In genomic region chr5:121843138-121843905, GRCm38 (mm10) we compare ENCODE assay signal across 8 mouse cellular contexts. TPM values are rescaled to one million over a fixed set of nuclear protein-coding genes. Genes with fewer than 3 reads are reported as not detected.
A peak's percentile ranks its signal among the peaks of the same experiment; 100 is the strongest.
DNase-seq lines count a peak whose midpoint lies in the region; ATAC-seq and TF ChIP-seq lines count a peak whose summit lies in the region.

No protein-coding gene starts in this region.

- H3K27me3 ChIP-seq in lung, embryonic 14.5 days (ENCODE audit: insufficient read depth, low read length): peaks cover 14% of the 10 kb centered on the region; the same call in 1 of the 2 replicates
- H3K27me3 ChIP-seq in hindbrain, embryonic 16.5 days (replicated peaks; ENCODE audit: control insufficient read depth, insufficient read depth, low read length): peaks cover 19% of the 10 kb centered on the region
- H3K27me3 ChIP-seq in midbrain, embryonic 13.5 days: peaks cover 64% of the 10 kb centered on the region

- H3K4me3 ChIP-seq in lung, embryonic 14.5 days (ENCODE audit: low read depth, low read length): peak overlapping the region; percentile 51
- H3K4me3 ChIP-seq in hindbrain, embryonic 16.5 days (ENCODE audit: low read length): peak overlapping the region; percentile 54
- H3K4me3 ChIP-seq in midbrain, embryonic 13.5 days (replicated peaks): peak overlapping the region; percentile 49

- no peaks in the 10 kb centered on the region for H3K9me3 ChIP-seq in lung, embryonic 14.5 days (ENCODE audit: low read depth, low read length)
- H3K9me3 ChIP-seq in hindbrain, embryonic 16.5 days (ENCODE audit: control insufficient read depth, low read length): no peaks in the 10 kb centered on the region
- no peaks in the 10 kb centered on the region for H3K9me3 ChIP-seq in midbrain, embryonic 13.5 days

- no peak overlapping the region for H3K9ac ChIP-seq in lung, embryonic 14.5 days
- H3K9ac ChIP-seq in hindbrain, embryonic 16.5 days (ENCODE audit: low read depth, low read length): no peak overlapping the region
- peak overlapping the region; percentile 64; the same call in 1 of the 2 replicates for H3K9ac ChIP-seq in midbrain, embryonic 13.5 days (replicated peaks)

- peak; percentile 51 for DNase-seq in lung, embryonic 14.5 days
- no peak for DNase-seq in lung, postnatal 14 days
- DNase-seq in Muller cell, postnatal 12 days (ENCODE audit: inconsistent ontology term): no peak
- DNase-seq in left cerebral cortex, postnatal 14 days (ENCODE audit: low spot score in 2 of 2): no peak
- no peak for DNase-seq in cerebellum, postnatal 25 days

- ATAC-seq in lung, embryonic 14.5 days (ENCODE audit: insufficient read depth): no peak
- peak; percentile 7; the same call in 1 of the 2 replicates for ATAC-seq in common myeloid progenitor, adult 5-6 weeks (replicated peaks; ENCODE audit: low read depth, poor library complexity, severe bottlenecking)
- no peak for ATAC-seq in hindbrain, embryonic 16.5 days
- ATAC-seq in midbrain, embryonic 13.5 days: no peak

- WGBS in lung, embryonic 14.5 days: 12% methylated on average over 17 of the region's 17 CpGs
- WGBS in hindbrain, embryonic 16.5 days: 21% methylated on average over 17 of the region's 17 CpGs
- 15% methylated on average over 17 of the region's 17 CpGs for WGBS in midbrain, embryonic 13.5 days

- no peak for TF ChIP-seq CTCF in lung, embryonic 14.5 days (IDR thresholded peaks at IDR 0.05; ENCODE audit: low read depth)

- peak overlapping the region; percentile 92 for H3K4me2 ChIP-seq in lung, embryonic 14.5 days
- peak overlapping the region; percentile 86 for H3K4me2 ChIP-seq in hindbrain, embryonic 16.5 days (ENCODE audit: low read length)
- peak overlapping the region; percentile 65 for H3K4me2 ChIP-seq in midbrain, embryonic 13.5 days (replicated peaks)

- no peak overlapping the region for H3K27ac ChIP-seq in lung, embryonic 14.5 days (ENCODE audit: low read depth)
- H3K27ac ChIP-seq in hindbrain, embryonic 16.5 days (ENCODE audit: low read depth, low read length): no peak overlapping the region
- H3K27ac ChIP-seq in midbrain, embryonic 13.5 days: no peak overlapping the region

- no peaks in the 10 kb centered on the region for H3K36me3 ChIP-seq in lung, embryonic 14.5 days (ENCODE audit: insufficient read depth)
- no peaks in the 10 kb centered on the region for H3K36me3 ChIP-seq in hindbrain, embryonic 16.5 days (ENCODE audit: control insufficient read depth, insufficient read depth, low read length)
- H3K36me3 ChIP-seq in midbrain, embryonic 13.5 days: no peaks in the 10 kb centered on the region

- H3K4me1 ChIP-seq in lung, embryonic 14.5 days (ENCODE audit: insufficient read depth): peaks cover 7% of the 10 kb centered on the region
- peaks cover 15% of the 10 kb centered on the region for H3K4me1 ChIP-seq in hindbrain, embryonic 16.5 days (ENCODE audit: control insufficient read depth, insufficient read depth, low read depth, low read length)
- H3K4me1 ChIP-seq in midbrain, embryonic 13.5 days (replicated peaks): peaks cover 20% of the 10 kb centered on the region

- intact Hi-C loops in left cerebral cortex, postnatal 14 days (cut with DNase I): loop anchor here (5.0 kb wide), 1 partner anchor 131 kb away; the partner anchor contains the start of gene Atxn2

RNA-seq across cellular contexts. Expression of gene Pheta1, which starts 5.5 kb away (rescaled TPM):
- polyA plus RNA-seq in lung, embryonic 14.5 days (2014; fragmentation: Nextera tagmentation; extraction: Ambion mirVana): 22.2 TPM in 2 replicates
- total RNA-seq in common myeloid progenitor, adult 5-6 weeks (2017): 1.6 and 2.6 TPM in 2 replicates
- 34.1 and 39.5 TPM in 2 replicates for polyA plus RNA-seq in hindbrain, embryonic 16.5 days (2015; fragmentation: Nextera tagmentation; extraction: Ambion mirVana)
- polyA plus RNA-seq in midbrain, embryonic 13.5 days (2015; fragmentation: Nextera tagmentation; extraction: Ambion mirVana): 52.3 and 56.8 TPM in 2 replicates
- 10 to 100 TPM; 10.3 to 12.6 TPM for total RNA-seq in left cerebral cortex, postnatal 14 days (2021)

RNA-seq across cellular contexts. Expression of gene Sh2b3, which starts 5.9 kb away (rescaled TPM):
- 24.2 and 26.4 TPM in 2 replicates for polyA plus RNA-seq in lung, embryonic 14.5 days (2014; fragmentation: Nextera tagmentation; extraction: Ambion mirVana)
- 16.0 and 18.2 TPM in 2 replicates for total RNA-seq in common myeloid progenitor, adult 5-6 weeks (2017)
- polyA plus RNA-seq in hindbrain, embryonic 16.5 days (2015; fragmentation: Nextera tagmentation; extraction: Ambion mirVana): 5.2 and 6.9 TPM in 2 replicates
- polyA plus RNA-seq in midbrain, embryonic 13.5 days (2015; fragmentation: Nextera tagmentation; extraction: Ambion mirVana): 5.3 and 6.0 TPM in 2 replicates
- 10 to 100 TPM; 20.3 to 20.4 TPM for total RNA-seq in left cerebral cortex, postnatal 14 days (2021)
